Mouse (Mus musculus) central nervous system, embryonic 14 days (tissue): ENCODE results near the gene Foxo3. TPM values are rescaled to one million over a fixed set of nuclear protein-coding genes. Genes with fewer than 3 reads are reported as not detected.

Experiments used
- polyA plus RNA-seq: library from polyadenylated mRNA; depleted of rRNA; stranded (reverse); fragments of >200 nt; gene quantifications from 2 replicates; pipeline ENCODE4 v1.2.3, GENCODE M21; 2012; rRNA removed

Gene Foxo3
- 10.6 and 10.9 TPM in 2 replicates for polyA plus RNA-seq

GRCm38 (mm10) chr10:42276507-42277345 lies at the start of gene Foxo3:
TSS of gene Foxo3 (minus strand) at chr10:42276755.

Other genes with a start within 250 kb of the Foxo3 start
- 4.9 and 5.4 TPM in 2 replicates for gene Afg1l, start 201.8 kb upstream of the Foxo3 start, polyA plus RNA-seq
- 275 and 278 TPM in 2 replicates for gene Snx3, start 225.3 kb upstream of the Foxo3 start, polyA plus RNA-seq